Mouse (Mus musculus) stomach, postnatal 0 days (tissue): ENCODE measurements around the gene Zfp704. TPM values are rescaled to one million over a fixed set of nuclear protein-coding genes. Genes with fewer than 3 reads are reported as not detected.

Experiments used
- ATAC-seq: fragments of 200-750 bp; cut with Nextera tagmentation; 2 replicates; pipeline ENCODE4 v1.8.0; 2017; ENCODE audit not compliant: low FRiP score, low TSS enrichment
- DNase-seq: peaks from one replicate; pipeline ENCODE4 v3.0.0-alpha.2; 2016; ENCODE audit warnings: low spot score
- H3K27ac ChIP-seq: fragments of 300-500 bp; sonication (generic); replicated peaks from 2 replicates; pipeline ENCODE4 v1.5.1; 2014; ENCODE audit warnings: mild to moderate bottlenecking, control low read depth
- H3K27me3 ChIP-seq: fragments of 300-500 bp; sonication (generic); 2 replicates; pipeline ENCODE4 v1.6.1; 2014; ENCODE audit warnings: low read length; ENCODE audit not compliant: control insufficient read depth, insufficient read depth
- H3K36me3 ChIP-seq: fragments of 300-500 bp; sonication (generic); 2 replicates; pipeline ENCODE4 v1.6.1; 2014; ENCODE audit warnings: low read length, mixed read lengths; ENCODE audit not compliant: control insufficient read depth, insufficient read depth
- H3K4me1 ChIP-seq: fragments of 300-500 bp; sonication (generic); replicated peaks from 2 replicates; pipeline ENCODE4 v1.6.1; 2014; ENCODE audit warnings: antibody characterized with exemption; ENCODE audit not compliant: control insufficient read depth, insufficient read depth
- H3K4me2 ChIP-seq: fragments of 300-500 bp; sonication (generic); replicated peaks from 2 replicates; pipeline ENCODE4 v1.6.1; 2014; ENCODE audit warnings: low read depth, mild to moderate bottlenecking, control low read depth, moderate library complexity
- H3K4me3 ChIP-seq: fragments of 300-500 bp; sonication (generic); 2 replicates; pipeline ENCODE4 v1.5.1; 2014; ENCODE audit warnings: low read depth, low read length, control low read depth
- H3K9ac ChIP-seq: fragments of 300-500 bp; sonication (generic); 2 replicates; pipeline ENCODE4 v1.6.1; 2014; ENCODE audit warnings: mild to moderate bottlenecking, low read length, control low read depth, mixed read lengths
- H3K9me3 ChIP-seq: fragments of 300-500 bp; sonication (generic); 2 replicates; pipeline ENCODE4 v1.6.1; 2016; ENCODE audit warnings: low read length; ENCODE audit not compliant: control insufficient read depth
- CTCF ChIP-seq: IDR thresholded peaks from 2 replicates; pipeline ENCODE4 v1.5.1; 2016; ENCODE audit warnings: antibody characterized with exemption, low read depth, mild to moderate bottlenecking, moderate library complexity
- EP300 ChIP-seq: optimal IDR thresholded peaks from 2 replicates; pipeline ENCODE3; 2016; ENCODE audit warnings: antibody characterized with exemption
- WGBS: fragments of 180-500 bp; shearing (Covaris S2); extraction: QIAGEN DNeasy Blood & Tissue Kit; methylation state at CpG from one replicate; pipeline ENCODE4 v1.1.7; 2014; 5-methylcytosine and 5-hydroxymethylcytosine counted together
- polyA plus RNA-seq: library from polyadenylated mRNA; unstranded; fragments of >200 nt; fragmentation: Nextera tagmentation; extraction: Ambion mirVana; gene quantifications from 2 replicates; pipeline ENCODE4 v1.2.1, GENCODE M21; 2015

The Zfp704 gene
- polyA plus RNA-seq, 1 experiment from 2014 or later: 3.4 TPM

- DNase-seq: no peak
- TF ChIP-seq CTCF (no peak), EP300 (no peak)
- Histone ChIP-seq H3K4me1 (0 out of 2 replicates have a peak, but pooled peaks cover 9% of the 10 kb centered on the region), H3K9ac (no peak overlapping the region), H3K9me3 (no peaks in the 10 kb centered on the region), H3K27me3 (no peaks in the 10 kb centered on the region), H3K4me3 (no peak overlapping the region), H3K36me3 (no peaks in the 10 kb centered on the region), H3K27ac (no peak overlapping the region), H3K4me2 (no peak overlapping the region)
- 80% methylated on average over 7 of the region's 7 CpGs for WGBS
- no peak for ATAC-seq
Measured at GRCm38 (mm10) chr3:9604941-9605340, 4.9 kb downstream of the Zfp704 start.

- H3K27ac ChIP-seq: no peak overlapping the region
- no peak overlapping the region for H3K4me3 ChIP-seq
- H3K9ac ChIP-seq: no peak overlapping the region
- 0 out of 2 replicates have a peak, but pooled peaks cover 9% of the 10 kb centered on the region for H3K4me1 ChIP-seq
- ATAC-seq (no peak), DNase-seq (no peak)
- H3K36me3 ChIP-seq: no peaks in the 10 kb centered on the region
- no peaks in the 10 kb centered on the region for H3K27me3 ChIP-seq
- H3K4me2 ChIP-seq: no peak overlapping the region
- no peak for TF ChIP-seq CTCF
- TF ChIP-seq EP300: no peak
- 53% methylated on average over 4 of the region's 4 CpGs for WGBS
- no peaks in the 10 kb centered on the region for H3K9me3 ChIP-seq
Measured at GRCm38 (mm10) chr3:9603866-9604265, 6.0 kb downstream of the Zfp704 start.

- no peak for TF ChIP-seq CTCF
- TF ChIP-seq EP300: no peak
- Histone ChIP-seq H3K4me2 (no peak overlapping the region), H3K9ac (no peak overlapping the region), H3K36me3 (no peaks in the 10 kb centered on the region), H3K4me3 (no peak overlapping the region), H3K4me1 (0 out of 2 replicates have a peak, but pooled peaks cover 9% of the 10 kb centered on the region), H3K27ac (peak overlapping the region; percentile 70), H3K9me3 (no peaks in the 10 kb centered on the region), H3K27me3 (no peaks in the 10 kb centered on the region)
- DNase-seq (peak; percentile 33), ATAC-seq (peak; percentile 66)
- WGBS: 64% methylated on average over 6 of the region's 6 CpGs
Measured at GRCm38 (mm10) chr3:9600577-9600976, 9.3 kb downstream of the Zfp704 start.

GRCm38 (mm10) chr3:9599738-9600410, 10.0 kb downstream of the Zfp704 start:
- Histone ChIP-seq H3K27me3 (no peaks in the 10 kb centered on the region), H3K4me1 (0 out of 2 replicates have a peak, but pooled peaks cover 7% of the 10 kb centered on the region), H3K27ac (peak overlapping the region; percentile 70), H3K36me3 (no peaks in the 10 kb centered on the region), H3K9ac (no peak overlapping the region), H3K4me2 (no peak overlapping the region), H3K4me3 (no peak overlapping the region), H3K9me3 (no peaks in the 10 kb centered on the region)
- TF ChIP-seq CTCF: no peak
- TF ChIP-seq EP300: no peak
- no peak for DNase-seq
- 69% methylated on average over 11 of the region's 11 CpGs for WGBS
- ATAC-seq: no peak

GRCm38 (mm10) chr3:9598061-9598460, 11.8 kb downstream of the Zfp704 start:
- Histone ChIP-seq H3K27me3 (no peaks in the 10 kb centered on the region), H3K9me3 (no peaks in the 10 kb centered on the region), H3K36me3 (no peaks in the 10 kb centered on the region), H3K27ac (no peak overlapping the region), H3K4me2 (no peak overlapping the region), H3K9ac (no peak overlapping the region), H3K4me1 (no peaks in the 10 kb centered on the region), H3K4me3 (no peak overlapping the region)
- TF ChIP-seq EP300 (no peak), CTCF (no peak)
- ATAC-seq: no peak
- DNase-seq: no peak
- WGBS: 76% methylated on average over 3 of the region's 3 CpGs

GRCm38 (mm10) chr3:9594457-9594856, 15.4 kb downstream of the Zfp704 start:
- Histone ChIP-seq H3K27me3 (no peaks in the 10 kb centered on the region), H3K9me3 (no peaks in the 10 kb centered on the region), H3K4me3 (no peak overlapping the region), H3K9ac (no peak overlapping the region), H3K27ac (no peak overlapping the region), H3K4me2 (no peak overlapping the region), H3K4me1 (no peaks in the 10 kb centered on the region), H3K36me3 (no peaks in the 10 kb centered on the region)
- WGBS: 72% methylated on average over 7 of the region's 7 CpGs
- no peak for DNase-seq
- TF ChIP-seq CTCF (no peak), EP300 (no peak)
- ATAC-seq: no peak
